Mouse (Mus musculus): ENCODE data around the gene Col25a1. TPM values are rescaled to one million over a fixed set of nuclear protein-coding genes. Genes with fewer than 3 reads are reported as not detected.

The Col25a1 gene
- polyA plus RNA-seq, 1 experiment from 2014 or later: 14.8 TPM

- ATAC-seq (ENCODE audit: insufficient number of reproducible peaks, insufficient read depth, low FRiP score, low TSS enrichment, low read depth): no peak
- no peak overlapping the region for H3K4me2 ChIP-seq
- no peaks in the 10 kb centered on the region for H3K36me3 ChIP-seq
- 55% methylated on average over 1 of the region's 1 CpGs for WGBS
- H3K27ac ChIP-seq: no peak overlapping the region
- no peaks in the 10 kb centered on the region for H3K9me3 ChIP-seq
- no peak overlapping the region for H3K9ac ChIP-seq
- H3K4me3 ChIP-seq: no peak overlapping the region
- H3K27me3 ChIP-seq: no peaks in the 10 kb centered on the region
- no peaks in the 10 kb centered on the region for H3K4me1 ChIP-seq
These were observed 410.2 kb downstream of the Col25a1 start for GRCm38 (mm10) chr3:130541541-130541940.

GRCm38 (mm10) chr3:130545995-130546394 lies 414.7 kb downstream of the Col25a1 start:
- WGBS: 87% methylated on average over 3 of the region's 3 CpGs
- Histone ChIP-seq H3K4me3 (no peak overlapping the region), H3K36me3 (no peaks in the 10 kb centered on the region), H3K9me3 (no peaks in the 10 kb centered on the region), H3K4me1 (no peaks in the 10 kb centered on the region), H3K27me3 (no peaks in the 10 kb centered on the region), H3K27ac (no peak overlapping the region), H3K4me2 (no peak overlapping the region), H3K9ac (no peak overlapping the region)
- ATAC-seq (ENCODE audit: insufficient number of reproducible peaks, insufficient read depth, low FRiP score, low TSS enrichment, low read depth): no peak

- Histone ChIP-seq H3K36me3 (no peaks in the 10 kb centered on the region), H3K4me3 (no peak overlapping the region)
These were observed 417.8 kb downstream of the Col25a1 start for GRCm38 (mm10) chr3:130549066-130549465.

GRCm38 (mm10) chr3:130556263-130556662 lies 425.0 kb downstream of the Col25a1 start:
- H3K9me3 ChIP-seq: no peaks in the 10 kb centered on the region
- no peaks in the 10 kb centered on the region for H3K36me3 ChIP-seq
- H3K27ac ChIP-seq: no peak overlapping the region
- H3K9ac ChIP-seq: no peak overlapping the region
- WGBS: 67% methylated on average over 1 of the region's 1 CpGs
- no peaks in the 10 kb centered on the region for H3K4me1 ChIP-seq
- no peak overlapping the region for H3K4me3 ChIP-seq
- H3K27me3 ChIP-seq: 0 out of 2 replicates have a peak, but pooled peaks cover 3% of the 10 kb centered on the region
- no peak for ATAC-seq (ENCODE audit: insufficient number of reproducible peaks, insufficient read depth, low FRiP score, low TSS enrichment, low read depth)
- no peak overlapping the region for H3K4me2 ChIP-seq

More at GRCm38 (mm10) chr3:130549066-130549465, 417.8 kb downstream of the Col25a1 start:
- no peak for ATAC-seq (ENCODE audit: insufficient number of reproducible peaks, insufficient read depth, low FRiP score, low TSS enrichment, low read depth)
- H3K27ac ChIP-seq: no peak overlapping the region
- 0 out of 2 replicates have a peak, but pooled peaks cover 3% of the 10 kb centered on the region for H3K27me3 ChIP-seq
- H3K4me2 ChIP-seq: no peak overlapping the region
- WGBS: 79% methylated on average over 7 of the region's 7 CpGs
- no peaks in the 10 kb centered on the region for H3K4me1 ChIP-seq
- H3K9me3 ChIP-seq: no peaks in the 10 kb centered on the region
- H3K9ac ChIP-seq: no peak overlapping the region

- no peaks in the 10 kb centered on the region for H3K9me3 ChIP-seq
- H3K9ac ChIP-seq: no peak overlapping the region
- H3K27ac ChIP-seq: no peak overlapping the region
- H3K27me3 ChIP-seq: no peaks in the 10 kb centered on the region
- peaks cover 14% of the 10 kb centered on the region; the same call in 1 of the 2 replicates for H3K4me1 ChIP-seq
- no peak for ATAC-seq (ENCODE audit: insufficient number of reproducible peaks, insufficient read depth, low FRiP score, low TSS enrichment, low read depth)
- no peak overlapping the region for H3K4me2 ChIP-seq
- H3K4me3 ChIP-seq: no peak overlapping the region
- no peaks in the 10 kb centered on the region for H3K36me3 ChIP-seq
- WGBS: 93% methylated on average over 6 of the region's 6 CpGs
These were observed 434.3 kb downstream of the Col25a1 start for GRCm38 (mm10) chr3:130565586-130565985.

- 76% methylated on average over 16 of the region's 16 CpGs for WGBS
- Histone ChIP-seq H3K4me2 (no peak overlapping the region), H3K4me1 (0 out of 2 replicates have a peak, but pooled peaks cover 8% of the 10 kb centered on the region), H3K36me3 (no peaks in the 10 kb centered on the region), H3K27me3 (no peaks in the 10 kb centered on the region), H3K4me3 (no peak overlapping the region), H3K9me3 (no peaks in the 10 kb centered on the region), H3K9ac (no peak overlapping the region), H3K27ac (no peak overlapping the region)
- ATAC-seq (ENCODE audit: insufficient number of reproducible peaks, insufficient read depth, low FRiP score, low TSS enrichment, low read depth): no peak
These were observed 437.2 kb downstream of the Col25a1 start for GRCm38 (mm10) chr3:130568331-130569095.

GRCm38 (mm10) chr3:130573243-130573642 lies 441.9 kb downstream of the Col25a1 start:
- no peak overlapping the region for H3K9ac ChIP-seq
- ATAC-seq (ENCODE audit: insufficient number of reproducible peaks, insufficient read depth, low FRiP score, low TSS enrichment, low read depth): no peak
- no peak overlapping the region for H3K4me2 ChIP-seq
- no peak overlapping the region for H3K4me3 ChIP-seq
- no peaks in the 10 kb centered on the region for H3K9me3 ChIP-seq
- no peaks in the 10 kb centered on the region for H3K36me3 ChIP-seq
- 0 out of 2 replicates have a peak, but pooled peaks cover 13% of the 10 kb centered on the region for H3K4me1 ChIP-seq
- WGBS: 72% methylated on average over 5 of the region's 5 CpGs
- no peak overlapping the region for H3K27ac ChIP-seq
- no peaks in the 10 kb centered on the region for H3K27me3 ChIP-seq

- H3K36me3 ChIP-seq: no peaks in the 10 kb centered on the region
- no peak for ATAC-seq (ENCODE audit: insufficient number of reproducible peaks, insufficient read depth, low FRiP score, low TSS enrichment, low read depth)
- no peak overlapping the region for H3K4me3 ChIP-seq
- no peaks in the 10 kb centered on the region for H3K27me3 ChIP-seq
- no peak overlapping the region for H3K9ac ChIP-seq
- WGBS: 16% methylated on average over 5 of the region's 5 CpGs
- H3K4me1 ChIP-seq: peaks cover 12% of the 10 kb centered on the region; the same call in 1 of the 2 replicates
- H3K9me3 ChIP-seq: no peaks in the 10 kb centered on the region
- no peak overlapping the region for H3K27ac ChIP-seq
- H3K4me2 ChIP-seq: no peak overlapping the region
These were observed 443.4 kb downstream of the Col25a1 start for GRCm38 (mm10) chr3:130574652-130575051.

GRCm38 (mm10) chr3:130576683-130577082 lies 445.4 kb downstream of the Col25a1 start:
- Histone ChIP-seq H3K27ac (no peak overlapping the region), H3K4me1 (peaks cover 12% of the 10 kb centered on the region; the same call in 1 of the 2 replicates), H3K36me3 (no peaks in the 10 kb centered on the region), H3K27me3 (no peaks in the 10 kb centered on the region), H3K9me3 (no peaks in the 10 kb centered on the region), H3K4me3 (no peak overlapping the region), H3K4me2 (no peak overlapping the region), H3K9ac (no peak overlapping the region)
- WGBS: 69% methylated on average over 6 of the region's 6 CpGs
- no peak for ATAC-seq (ENCODE audit: insufficient number of reproducible peaks, insufficient read depth, low FRiP score, low TSS enrichment, low read depth)

- Histone ChIP-seq H3K4me2 (peak overlapping the region; percentile 12; the same call in 1 of the 2 replicates), H3K27ac (no peak overlapping the region), H3K27me3 (no peaks in the 10 kb centered on the region; the same call in 1 of the 2 replicates), H3K4me3 (no peak overlapping the region), H3K4me1 (peaks cover 12% of the 10 kb centered on the region; the same call in 1 of the 2 replicates), H3K9me3 (no peaks in the 10 kb centered on the region), H3K9ac (no peak overlapping the region), H3K36me3 (no peaks in the 10 kb centered on the region)
- WGBS: 20% methylated on average over 17 of the region's 17 CpGs
- no peak for ATAC-seq (ENCODE audit: insufficient number of reproducible peaks, insufficient read depth, low FRiP score, low TSS enrichment, low read depth)
These were observed 448.2 kb downstream of the Col25a1 start for GRCm38 (mm10) chr3:130579501-130579900.

GRCm38 (mm10) chr3:130581577-130581976 lies 450.3 kb downstream of the Col25a1 start:
- H3K4me2 ChIP-seq: no peak overlapping the region
- peaks cover 12% of the 10 kb centered on the region; the same call in 1 of the 2 replicates for H3K4me1 ChIP-seq
- no peaks in the 10 kb centered on the region; the same call in 1 of the 2 replicates for H3K27me3 ChIP-seq
- H3K9ac ChIP-seq: no peak overlapping the region
- no peak overlapping the region for H3K4me3 ChIP-seq
- ATAC-seq (ENCODE audit: insufficient number of reproducible peaks, insufficient read depth, low FRiP score, low TSS enrichment, low read depth): no peak
- H3K9me3 ChIP-seq: no peaks in the 10 kb centered on the region
- no peak overlapping the region for H3K27ac ChIP-seq
- 83% methylated on average over 2 of the region's 2 CpGs for WGBS
- no peaks in the 10 kb centered on the region for H3K36me3 ChIP-seq
